Mouse (Mus musculus): ENCODE data around the gene Cnnm2.

DNA sequence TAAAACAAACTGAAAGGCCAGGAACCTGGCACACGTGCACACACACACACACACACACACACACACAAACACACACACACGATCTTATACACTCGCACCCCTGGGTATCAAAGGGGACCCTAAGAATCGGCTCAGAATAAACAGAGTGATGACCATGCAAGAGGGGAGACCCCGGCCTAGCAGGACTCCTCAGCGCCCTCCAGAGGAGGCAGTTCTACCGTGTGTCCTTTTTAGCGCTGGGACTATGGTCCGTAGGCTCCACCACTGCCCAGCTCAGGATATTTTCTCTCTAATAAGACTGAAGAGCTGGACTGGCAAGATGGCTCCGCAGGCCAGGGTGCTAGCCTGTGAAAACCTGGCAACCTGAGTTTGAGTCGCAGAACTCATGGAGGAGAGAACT lies 37.0 kb upstream of the Cnnm2 start:
- no peak for TF ChIP-seq POLR2A (IDR thresholded peaks at IDR 0.05; ENCODE audit: extremely low read depth, insufficient read depth, low read length)
- TF ChIP-seq CTCF (IDR thresholded peaks at IDR 0.05; ENCODE audit: extremely low read depth, insufficient read depth, low read length): no peak

Measured in cortical plate, adult 2 months (tissue).